9 mouse cellular contexts compared by ENCODE assay signal in genomic region chr4:85402823-85403222, GRCm38 (mm10).
DNase-seq lines count a peak whose midpoint lies in the region; ATAC-seq lines count a peak whose summit lies in the region.
"Had no signal": no experiment of that assay in that cellular context is flagged by ENCODE, and none has a peak within 500 bp of the region (broad histone marks: within the 10 kb centered on the region; RNA-seq: fewer than 3 reads in every experiment).

No protein-coding gene starts in this region.

- no peak overlapping the region for H3K9ac ChIP-seq in limb, embryonic 11.5 days (ENCODE audit: low read length)

- no peak overlapping the region for H3K27ac ChIP-seq in limb, embryonic 11.5 days (replicated peaks; ENCODE audit: low read depth, low read length)

- no peak overlapping the region for H3K4me2 ChIP-seq in limb, embryonic 11.5 days (ENCODE audit: low read depth, severe bottlenecking)

- no peaks in the 10 kb centered on the region for H3K27me3 ChIP-seq in limb, embryonic 11.5 days (ENCODE audit: control insufficient read depth, insufficient read depth, low read length)

- no peaks in the 10 kb centered on the region for H3K36me3 ChIP-seq in limb, embryonic 11.5 days (ENCODE audit: control insufficient read depth, insufficient read depth, low read length)

- H3K4me3 ChIP-seq in limb, embryonic 11.5 days (ENCODE audit: low read depth, low read length) = no peak overlapping the region
- H3K4me3 ChIP-seq: myocyte had no signal

- ATAC-seq in hematopoietic stem cell, adult 5-6 weeks (replicated peaks in 1 of 2; ENCODE audit: insufficient read depth in 1 of 2, low FRiP score in 2 of 2, low TSS enrichment in 1 of 2, low read depth in 1 of 2, poor library complexity in 2 of 2, severe bottlenecking in 2 of 2) = peak; percentile 70 to 82; a peak in 3 of 4 replicates
- no peak; the same call in 1 of the 2 replicates for ATAC-seq in limb, embryonic 11.5 days (ENCODE audit: insufficient number of reproducible peaks, low FRiP score, low TSS enrichment, low read depth)

- H3K9me3 ChIP-seq in limb, embryonic 11.5 days (ENCODE audit: control insufficient read depth, low read length) = no peaks in the 10 kb centered on the region

- 45% methylated on average over 4 of the region's 4 CpGs for WGBS in limb, embryonic 11.5 days

- peak; percentile 61 to 73 for DNase-seq in left cerebral cortex, adult 18-20 months (ENCODE audit: low spot score in 2 of 2)
- no peak for DNase-seq in left cerebral cortex, adult 8-10 months (ENCODE audit: low spot score in 2 of 2)
- DNase-seq in ZHBTc4 (ENCODE audit: low read depth, low spot score) = peak; percentile 62
- peak; percentile 55 to 63 for DNase-seq in cerebellum, postnatal 4 days (ENCODE audit: low spot score in 2 of 2)
- DNase-seq in limb, embryonic 11.5 days (ENCODE audit: low spot score) = peak; percentile 86
- DNase-seq in right cerebral cortex, postnatal 14 days = peak; percentile 82
- DNase-seq in natural killer cell, adult 2 months (ENCODE audit: low spot score in 2 of 2) = no peak

- no peaks in the 10 kb centered on the region for H3K4me1 ChIP-seq in limb, embryonic 11.5 days (ENCODE audit: control insufficient read depth, insufficient read depth, low read length)

Comparison
In these comparisons a context has a peak if more than half of its experiments do, and no peak if none do; other contexts are left out.
1. DNase-seq: peak in left cerebral cortex, adult 18-20 months (2 of 2), ZHBTc4 (single experiment), cerebellum, postnatal 4 days (2 of 2), limb, embryonic 11.5 days (single experiment) and right cerebral cortex, postnatal 14 days (single experiment); none in left cerebral cortex, adult 8-10 months (0 of 2) and natural killer cell, adult 2 months (0 of 2).